Mouse (Mus musculus) c-Kit-positive CD71-positive TER-119-negative erythroid progenitor cells, embryonic 14.5 days (primary cell): ENCODE data around the gene Actn3.

ENCODE experiments used
- DNase-seq: peaks from one replicate; pipeline ENCODE4 v3.0.0-alpha.2; 2013; ENCODE audit warnings: low read depth

The Actn3 gene

GRCm38 (mm10) chr19:4811909-4812242 lies 65.8 kb downstream of the Actn3 start:
- DNase-seq, result no peak
